Mouse (Mus musculus): ENCODE measurements at regions not wholly inside any gene's neighbourhood (a gene's known extent, or its start where the extent isn't known, plus 50 kb on each side); places are given as distances from the start of the nearest gene placed in this dataset.

- H3K9me3 ChIP-seq (replicated peaks; ENCODE audit: control insufficient read depth, low read length): no peaks in the 10 kb centered on the region
- H3K36me3 ChIP-seq (ENCODE audit: control insufficient read depth, insufficient read depth, low read length): no peaks in the 10 kb centered on the region
- WGBS: 85% methylated on average over 2 of the region's 2 CpGs
- DNase-seq (ENCODE audit: low spot score) (no peak), ATAC-seq (no peak)
- H3K27ac ChIP-seq (ENCODE audit: low read depth, low read length): no peak overlapping the region
- H3K27me3 ChIP-seq (replicated peaks; ENCODE audit: control insufficient read depth, insufficient read depth, low read length): no peaks in the 10 kb centered on the region
- H3K9ac ChIP-seq (ENCODE audit: low read length): no peak overlapping the region
- H3K4me1 ChIP-seq (ENCODE audit: control insufficient read depth, insufficient read depth, low read length): no peaks in the 10 kb centered on the region; the same call in 1 of the 2 replicates
- H3K4me2 ChIP-seq (ENCODE audit: low read length): no peak overlapping the region
- no peak overlapping the region for H3K4me3 ChIP-seq (ENCODE audit: low read depth, low read length)
Measured at GRCm38 (mm10) chr10:96515923-96516258, 100.9 kb upstream of the Btg1 start.

DNA sequence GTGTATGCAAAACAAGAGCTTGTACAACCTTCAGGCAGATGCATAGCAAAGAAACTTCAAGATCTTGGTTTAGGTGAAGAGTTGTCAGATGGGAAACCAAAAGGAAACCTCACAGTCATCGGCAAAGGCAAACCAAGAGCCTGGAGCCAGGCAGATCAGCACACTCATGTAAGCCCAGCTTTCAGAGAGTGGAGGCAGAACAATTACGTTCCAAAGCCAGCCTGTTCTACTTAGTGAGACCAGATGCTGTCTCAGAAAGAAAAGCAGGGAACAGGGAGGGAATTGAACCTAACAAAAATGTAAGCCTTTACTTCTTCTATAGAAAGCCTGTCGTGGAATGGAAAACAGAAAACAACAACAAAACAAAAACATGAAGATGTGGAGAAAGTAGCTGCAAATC lies 97.4 kb upstream of the Btg1 start:
- Histone ChIP-seq H3K4me3 (ENCODE audit: low read depth, low read length) (no peak overlapping the region), H3K4me1 (ENCODE audit: control insufficient read depth, insufficient read depth, low read length) (peaks cover 4% of the 10 kb centered on the region), H3K36me3 (ENCODE audit: control insufficient read depth, insufficient read depth, low read length) (no peaks in the 10 kb centered on the region), H3K9me3 (replicated peaks; ENCODE audit: control insufficient read depth, low read length) (no peaks in the 10 kb centered on the region), H3K4me2 (ENCODE audit: low read length) (no peak overlapping the region), H3K9ac (ENCODE audit: low read length) (no peak overlapping the region), H3K27ac (ENCODE audit: low read depth, low read length) (no peak overlapping the region), H3K27me3 (replicated peaks; ENCODE audit: control insufficient read depth, insufficient read depth, low read length) (no peaks in the 10 kb centered on the region)
- DNase-seq (ENCODE audit: low spot score) (no peak), ATAC-seq (no peak)
- 79% methylated on average over 3 of the region's 3 CpGs for WGBS

- Histone ChIP-seq H3K4me2 (ENCODE audit: low read length) (no peak overlapping the region), H3K27ac (ENCODE audit: low read depth, low read length) (no peak overlapping the region), H3K9ac (ENCODE audit: low read length) (no peak overlapping the region), H3K4me3 (ENCODE audit: low read depth, low read length) (no peak overlapping the region), H3K36me3 (ENCODE audit: control insufficient read depth, insufficient read depth, low read length) (no peaks in the 10 kb centered on the region), H3K27me3 (replicated peaks; ENCODE audit: control insufficient read depth, insufficient read depth, low read length) (no peaks in the 10 kb centered on the region), H3K4me1 (ENCODE audit: control insufficient read depth, insufficient read depth, low read length) (peaks cover 5% of the 10 kb centered on the region), H3K9me3 (replicated peaks; ENCODE audit: control insufficient read depth, low read length) (no peaks in the 10 kb centered on the region)
- WGBS: 84% methylated on average over 8 of the region's 8 CpGs
- no peak for DNase-seq (ENCODE audit: low spot score)
- ATAC-seq: no peak
Measured at GRCm38 (mm10) chr10:96520995-96521760, 95.6 kb upstream of the Btg1 start.

GRCm38 (mm10) chr10:96523967-96524801 lies 92.6 kb upstream of the Btg1 start:
- Histone ChIP-seq H3K4me1 (ENCODE audit: control insufficient read depth, insufficient read depth, low read length) (peaks cover 5% of the 10 kb centered on the region), H3K36me3 (ENCODE audit: control insufficient read depth, insufficient read depth, low read length) (no peaks in the 10 kb centered on the region), H3K4me3 (ENCODE audit: low read depth, low read length) (no peak overlapping the region), H3K9ac (ENCODE audit: low read length) (peak overlapping the region; percentile 43), H3K9me3 (replicated peaks; ENCODE audit: control insufficient read depth, low read length) (no peaks in the 10 kb centered on the region), H3K27me3 (replicated peaks; ENCODE audit: control insufficient read depth, insufficient read depth, low read length) (no peaks in the 10 kb centered on the region), H3K4me2 (ENCODE audit: low read length) (peak overlapping the region; percentile 43), H3K27ac (ENCODE audit: low read depth, low read length) (peak overlapping the region; percentile 58; the same call in 1 of the 2 replicates)
- peak; percentile 91 for ATAC-seq
- WGBS: 4% methylated on average over 20 of the region's 20 CpGs
- DNase-seq (ENCODE audit: low spot score): peak; percentile 77

- no peaks in the 10 kb centered on the region for H3K9me3 ChIP-seq (replicated peaks; ENCODE audit: control insufficient read depth, low read length)
- 99% methylated on average over 3 of the region's 3 CpGs for WGBS
- H3K4me1 ChIP-seq (ENCODE audit: control insufficient read depth, insufficient read depth, low read length): peaks cover 5% of the 10 kb centered on the region
- H3K27ac ChIP-seq (ENCODE audit: low read depth, low read length): no peak overlapping the region
- no peaks in the 10 kb centered on the region for H3K36me3 ChIP-seq (ENCODE audit: control insufficient read depth, insufficient read depth, low read length)
- no peak overlapping the region for H3K4me2 ChIP-seq (ENCODE audit: low read length)
- no peak for DNase-seq (ENCODE audit: low spot score)
- no peak overlapping the region for H3K4me3 ChIP-seq (ENCODE audit: low read depth, low read length)
- H3K27me3 ChIP-seq (replicated peaks; ENCODE audit: control insufficient read depth, insufficient read depth, low read length): no peaks in the 10 kb centered on the region
- no peak for ATAC-seq
- H3K9ac ChIP-seq (ENCODE audit: low read length): no peak overlapping the region
Measured at GRCm38 (mm10) chr10:96527864-96528263, 88.9 kb upstream of the Btg1 start.

GRCm38 (mm10) chr10:96534547-96535124 lies 82.2 kb upstream of the Btg1 start:
- 91% methylated on average over 7 of the region's 7 CpGs for WGBS
- ATAC-seq (no peak), DNase-seq (ENCODE audit: low spot score) (no peak)
- no peak overlapping the region for H3K4me3 ChIP-seq (ENCODE audit: low read depth, low read length)
- H3K27ac ChIP-seq (ENCODE audit: low read depth, low read length): no peak overlapping the region
- no peaks in the 10 kb centered on the region for H3K27me3 ChIP-seq (replicated peaks; ENCODE audit: control insufficient read depth, insufficient read depth, low read length)
- H3K9ac ChIP-seq (ENCODE audit: low read length): no peak overlapping the region
- no peaks in the 10 kb centered on the region for H3K9me3 ChIP-seq (replicated peaks; ENCODE audit: control insufficient read depth, low read length)
- no peak overlapping the region for H3K4me2 ChIP-seq (ENCODE audit: low read length)
- no peaks in the 10 kb centered on the region for H3K4me1 ChIP-seq (ENCODE audit: control insufficient read depth, insufficient read depth, low read length)
- no peaks in the 10 kb centered on the region for H3K36me3 ChIP-seq (ENCODE audit: control insufficient read depth, insufficient read depth, low read length)

- 54% methylated on average over 9 of the region's 9 CpGs for WGBS
- no peak for DNase-seq (ENCODE audit: low spot score)
- no peaks in the 10 kb centered on the region for H3K36me3 ChIP-seq (ENCODE audit: control insufficient read depth, insufficient read depth, low read length)
- no peak overlapping the region for H3K4me3 ChIP-seq (ENCODE audit: low read depth, low read length)
- H3K27me3 ChIP-seq (replicated peaks; ENCODE audit: control insufficient read depth, insufficient read depth, low read length): no peaks in the 10 kb centered on the region
- no peaks in the 10 kb centered on the region for H3K4me1 ChIP-seq (ENCODE audit: control insufficient read depth, insufficient read depth, low read length)
- ATAC-seq: no peak
- H3K27ac ChIP-seq (ENCODE audit: low read depth, low read length): no peak overlapping the region
- no peak overlapping the region for H3K4me2 ChIP-seq (ENCODE audit: low read length)
- no peaks in the 10 kb centered on the region for H3K9me3 ChIP-seq (replicated peaks; ENCODE audit: control insufficient read depth, low read length)
- H3K9ac ChIP-seq (ENCODE audit: low read length): no peak overlapping the region
Measured at GRCm38 (mm10) chr10:96535461-96535860, 81.3 kb upstream of the Btg1 start.

GRCm38 (mm10) chr10:96540828-96541227 lies 76.0 kb upstream of the Btg1 start:
- Histone ChIP-seq H3K9me3 (replicated peaks; ENCODE audit: control insufficient read depth, low read length) (no peaks in the 10 kb centered on the region), H3K27me3 (replicated peaks; ENCODE audit: control insufficient read depth, insufficient read depth, low read length) (no peaks in the 10 kb centered on the region), H3K4me2 (ENCODE audit: low read length) (no peak overlapping the region), H3K4me3 (ENCODE audit: low read depth, low read length) (no peak overlapping the region), H3K4me1 (ENCODE audit: control insufficient read depth, insufficient read depth, low read length) (0 out of 2 replicates have a peak, but pooled peaks cover 4% of the 10 kb centered on the region), H3K9ac (ENCODE audit: low read length) (no peak overlapping the region), H3K36me3 (ENCODE audit: control insufficient read depth, insufficient read depth, low read length) (no peaks in the 10 kb centered on the region), H3K27ac (ENCODE audit: low read depth, low read length) (no peak overlapping the region)
- DNase-seq (ENCODE audit: low spot score) (no peak), ATAC-seq (no peak)
- WGBS: 96% methylated on average over 2 of the region's 2 CpGs
